Mouse (Mus musculus): ENCODE results near the gene Arhgap23.

The Arhgap23 gene

DNA sequence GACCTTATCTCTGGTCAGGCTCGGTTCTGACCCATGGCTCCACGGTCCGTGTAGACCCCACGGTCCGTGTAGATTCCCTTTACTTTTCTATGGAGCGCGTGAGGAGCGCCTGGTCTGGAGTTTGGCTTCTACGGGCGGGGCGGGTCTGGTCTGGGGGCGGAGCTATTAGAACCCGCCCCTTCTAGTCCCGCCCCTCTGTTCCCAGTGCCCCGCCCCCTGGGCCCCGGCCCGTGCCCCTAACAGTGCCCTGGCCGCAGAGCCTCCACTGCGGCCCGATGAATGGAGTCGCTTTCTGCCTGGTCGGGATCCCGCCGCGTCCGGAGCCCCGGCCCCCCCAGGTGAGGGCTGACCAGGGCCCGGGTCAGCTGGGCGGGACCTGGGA is at the start of gene Arhgap23:
TSS of gene Arhgap23 (plus strand) at position 204 of the 382 bp plus-strand sequence.
- no peak for DNase-seq (ENCODE audit: extremely low read depth, low read depth, low spot score)

GRCm38 (mm10) chr11:97365556-97365955 is 49.8 kb upstream of the Arhgap23 start:
- no peak for DNase-seq (ENCODE audit: extremely low read depth, low read depth, low spot score)

- no peak for DNase-seq (ENCODE audit: extremely low read depth, low read depth, low spot score)
Observed at GRCm38 (mm10) chr11:97368501-97368900, 46.8 kb upstream of the Arhgap23 start.

GRCm38 (mm10) chr11:97370329-97371091 is 44.8 kb upstream of the Arhgap23 start:
- DNase-seq (ENCODE audit: extremely low read depth, low read depth, low spot score), result no peak

DNA sequence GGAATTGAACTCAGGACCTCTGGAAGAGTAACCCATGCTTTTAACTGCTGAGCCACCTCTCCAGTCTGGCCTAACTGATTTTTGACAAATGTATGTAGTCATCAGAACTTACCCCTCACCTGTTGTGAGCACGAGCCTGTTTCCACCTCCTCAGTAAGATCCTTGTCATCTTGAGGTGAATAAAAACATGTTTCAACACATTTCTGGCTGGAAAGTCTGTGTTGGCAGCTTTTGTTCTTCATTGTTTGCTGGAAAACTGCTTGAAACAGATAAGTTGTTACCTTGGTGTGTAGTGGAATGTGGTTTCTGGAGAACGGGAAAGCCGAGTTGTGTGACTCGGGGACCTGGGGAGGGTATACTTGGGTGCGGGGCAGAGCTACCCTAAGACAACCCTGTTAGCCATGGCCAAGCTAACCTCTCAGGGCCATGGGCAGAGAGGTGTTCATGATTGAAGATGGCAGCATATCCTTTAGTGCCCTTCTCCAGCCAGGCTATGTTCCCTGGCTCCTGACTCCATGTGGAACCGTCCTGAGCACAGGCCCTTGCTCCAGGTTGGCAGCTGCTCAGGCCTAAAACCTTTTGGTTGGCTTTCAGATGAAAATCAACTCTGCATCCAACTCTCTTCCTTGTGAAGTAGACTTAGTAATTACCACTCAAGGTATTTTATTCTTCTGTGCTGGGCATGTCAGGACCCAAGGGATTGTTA is 43.0 kb upstream of the Arhgap23 start:
- peak; percentile 88 for DNase-seq (ENCODE audit: extremely low read depth, low read depth, low spot score)

DNA sequence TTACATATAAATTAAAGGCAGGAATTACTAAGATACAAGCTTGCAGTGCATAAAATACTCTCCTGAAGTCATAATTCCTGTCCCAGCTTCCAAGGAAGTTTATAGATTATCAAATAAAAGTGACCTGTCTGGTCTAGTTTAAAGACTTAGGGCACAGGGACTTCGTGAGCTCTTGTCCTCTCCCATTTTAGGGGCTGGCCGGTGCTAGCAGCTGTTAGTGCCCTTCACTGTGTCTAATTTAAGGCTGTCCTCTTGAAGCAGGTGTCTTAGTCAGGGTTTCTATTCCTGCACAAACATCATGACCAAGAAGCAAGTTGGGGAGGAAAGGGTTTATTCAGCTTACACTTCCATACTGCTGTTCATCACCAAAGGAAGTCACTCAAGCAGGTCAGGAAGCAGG is 41.9 kb upstream of the Arhgap23 start:
- no peak for DNase-seq (ENCODE audit: extremely low read depth, low read depth, low spot score)

DNA sequence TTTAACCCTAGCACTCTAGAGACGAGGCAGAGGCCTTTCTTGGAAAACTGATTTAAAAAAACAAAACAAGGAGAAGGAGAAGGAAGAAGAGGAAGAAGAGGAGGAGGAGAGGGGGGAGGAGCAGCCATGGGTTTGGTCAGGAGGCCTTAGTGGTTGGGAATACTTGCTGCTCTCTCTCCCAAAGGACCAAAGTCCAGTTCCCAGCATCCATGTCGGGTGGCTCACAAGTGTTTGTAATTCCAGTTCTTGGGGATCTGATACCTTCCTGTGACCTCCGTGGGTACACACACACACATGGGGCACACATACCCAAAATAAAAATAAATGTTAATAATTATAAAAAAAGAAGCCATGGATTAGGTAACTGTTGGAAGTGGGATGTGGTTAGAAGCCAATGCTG is 35.3 kb upstream of the Arhgap23 start:
- DNase-seq (ENCODE audit: extremely low read depth, low read depth, low spot score), result no peak

GRCm38 (mm10) chr11:97383017-97383416 is 32.3 kb upstream of the Arhgap23 start:
- DNase-seq (ENCODE audit: extremely low read depth, low read depth, low spot score), result no peak

DNA sequence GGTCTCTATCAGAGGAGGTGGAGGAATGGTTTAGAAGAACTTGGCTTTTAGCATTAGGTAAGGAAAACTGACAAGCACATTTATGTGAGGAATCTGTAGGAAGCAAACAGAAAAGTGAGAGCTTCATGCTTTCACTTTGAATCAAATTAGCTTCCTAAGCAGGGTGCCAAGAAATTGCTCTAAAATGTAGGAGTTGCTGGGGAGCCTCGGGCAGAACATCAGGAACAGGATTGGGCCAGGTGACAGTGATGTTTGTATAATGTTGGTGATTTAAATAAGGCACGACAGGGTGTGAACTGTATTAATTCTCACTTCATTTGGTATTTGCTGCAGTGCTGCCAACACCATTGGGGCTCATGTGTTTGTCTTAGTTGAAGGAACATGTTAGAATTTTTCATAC is 31.6 kb upstream of the Arhgap23 start:
- DNase-seq (ENCODE audit: extremely low read depth, low read depth, low spot score), result no peak

GRCm38 (mm10) chr11:97387811-97388210 is 27.5 kb upstream of the Arhgap23 start:
- DNase-seq (ENCODE audit: extremely low read depth, low read depth, low spot score), result no peak

DNA sequence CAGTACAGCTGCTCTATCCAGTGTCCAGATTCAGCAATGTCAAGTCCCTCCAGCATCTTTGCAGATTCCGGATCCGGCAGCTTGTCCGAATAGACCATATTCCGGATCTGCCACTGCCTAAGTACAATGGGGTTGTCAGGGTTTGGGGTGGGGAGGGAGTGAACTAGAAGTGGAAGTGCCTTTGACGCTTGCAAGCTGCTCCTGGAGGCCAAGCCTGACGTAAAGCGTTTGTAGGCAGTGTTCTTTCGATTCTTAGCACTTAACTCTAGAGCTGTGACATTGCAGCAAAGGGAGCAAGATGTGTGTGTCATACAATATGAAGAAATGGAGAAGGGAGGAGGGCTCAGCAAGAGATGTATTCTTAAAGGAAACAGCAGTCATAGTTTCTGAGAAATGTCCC is 26.2 kb upstream of the Arhgap23 start:
- no peak for DNase-seq (ENCODE audit: extremely low read depth, low read depth, low spot score)

DNA sequence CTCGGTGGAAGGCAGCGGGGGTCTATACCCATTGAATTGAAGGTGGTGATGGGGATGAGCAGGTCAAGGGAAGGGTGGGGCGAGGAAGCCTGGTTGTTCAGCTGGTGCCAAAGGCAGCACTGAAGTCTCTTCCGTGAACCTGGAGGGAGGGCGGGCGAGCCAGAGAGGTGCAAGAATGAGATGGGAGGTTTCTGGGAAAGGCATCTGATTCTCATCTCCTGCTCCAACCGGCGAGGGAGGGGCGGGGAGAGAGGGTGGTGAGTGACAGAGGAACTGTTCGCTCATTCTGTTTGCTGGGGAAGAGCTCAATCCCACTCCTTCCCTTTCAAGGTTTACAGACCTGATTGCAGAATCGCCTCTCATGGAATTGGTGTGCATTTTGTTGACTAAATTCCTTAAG is 21.7 kb upstream of the Arhgap23 start:
- DNase-seq (ENCODE audit: extremely low read depth, low read depth, low spot score), result no peak

DNA sequence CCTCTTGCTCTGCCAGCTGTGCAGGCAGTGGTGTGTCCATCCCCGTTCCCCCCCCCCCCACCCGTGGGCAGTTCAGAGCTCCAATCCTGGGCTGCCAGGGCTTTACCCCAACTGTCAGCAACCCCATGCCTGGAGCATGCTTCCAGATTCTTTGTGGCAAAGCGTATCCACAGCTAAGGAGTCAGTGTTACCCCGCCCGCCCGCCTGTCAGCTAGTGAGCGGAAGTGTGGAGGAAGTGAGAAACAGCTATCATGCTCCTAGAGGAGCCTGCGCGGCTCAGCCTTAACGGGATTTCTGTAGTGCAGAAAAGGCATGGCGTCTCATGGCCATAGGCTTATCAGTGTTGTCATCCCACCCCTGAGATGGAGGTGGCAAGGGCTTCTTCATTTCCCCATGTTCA is 21.2 kb upstream of the Arhgap23 start:
- no peak for DNase-seq (ENCODE audit: extremely low read depth, low read depth, low spot score)

- DNase-seq (ENCODE audit: extremely low read depth, low read depth, low spot score), result no peak
Observed at GRCm38 (mm10) chr11:97398506-97398905, 16.8 kb upstream of the Arhgap23 start.

DNA sequence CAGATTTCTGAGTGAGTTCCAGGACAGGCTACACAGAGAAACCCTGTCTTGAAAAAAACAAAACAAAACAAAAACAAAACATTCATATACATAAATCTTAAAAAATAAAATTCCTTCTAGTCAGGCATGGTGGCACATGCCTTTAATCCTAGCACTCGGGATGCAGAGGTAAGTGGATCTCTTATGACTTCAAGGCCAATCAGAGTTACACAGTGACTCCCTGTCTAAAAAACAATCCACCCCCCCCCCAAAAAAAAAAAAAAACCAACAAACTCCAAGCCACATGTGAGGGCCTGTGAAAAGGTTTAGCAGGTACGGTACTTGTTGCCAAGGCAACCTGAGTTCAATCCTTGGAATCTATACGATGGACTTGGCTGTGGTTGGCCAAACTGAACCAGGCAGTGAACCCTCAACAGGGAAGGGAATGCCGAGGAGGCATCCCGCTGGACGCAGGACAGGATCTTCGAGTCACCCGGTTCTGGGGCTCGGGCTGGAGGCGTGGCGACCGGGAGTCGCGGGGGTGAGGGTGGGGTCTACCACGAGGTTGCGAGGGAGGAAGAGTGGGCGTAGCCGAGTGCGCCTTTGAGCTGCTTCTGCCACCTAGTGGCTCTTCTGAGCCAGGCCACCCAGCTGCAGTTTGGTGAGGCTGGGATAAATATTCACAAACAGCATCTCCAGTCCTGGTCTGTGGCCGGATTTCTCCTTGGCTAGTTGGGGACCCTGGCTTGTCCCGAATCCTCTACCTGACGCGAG is 15.2 kb upstream of the Arhgap23 start:
- no peak for DNase-seq (ENCODE audit: extremely low read depth, low read depth, low spot score)

DNA sequence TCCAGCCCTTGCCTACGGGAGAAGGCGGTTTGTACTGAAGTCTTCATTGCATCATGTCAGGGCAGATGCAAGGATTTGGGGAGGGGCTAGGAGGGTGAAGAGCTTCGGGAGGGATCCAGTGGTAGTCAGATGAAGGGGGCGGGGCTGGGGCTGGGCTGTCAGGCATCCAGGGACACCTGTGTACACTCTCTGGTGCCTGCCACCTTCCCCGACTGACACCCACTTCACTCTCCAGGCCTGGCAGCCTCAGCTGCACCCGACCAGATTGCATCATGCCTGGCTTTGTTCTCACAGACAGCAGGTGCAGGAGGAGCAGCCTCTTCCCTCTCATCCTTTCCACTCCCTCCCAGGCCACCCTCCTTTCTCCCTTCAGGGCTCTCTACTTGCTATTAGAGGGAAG is 14.3 kb upstream of the Arhgap23 start:
- DNase-seq (ENCODE audit: extremely low read depth, low read depth, low spot score), result no peak

GRCm38 (mm10) chr11:97401686-97402435 is 13.5 kb upstream of the Arhgap23 start:
- DNase-seq (ENCODE audit: extremely low read depth, low read depth, low spot score), result no peak

DNA sequence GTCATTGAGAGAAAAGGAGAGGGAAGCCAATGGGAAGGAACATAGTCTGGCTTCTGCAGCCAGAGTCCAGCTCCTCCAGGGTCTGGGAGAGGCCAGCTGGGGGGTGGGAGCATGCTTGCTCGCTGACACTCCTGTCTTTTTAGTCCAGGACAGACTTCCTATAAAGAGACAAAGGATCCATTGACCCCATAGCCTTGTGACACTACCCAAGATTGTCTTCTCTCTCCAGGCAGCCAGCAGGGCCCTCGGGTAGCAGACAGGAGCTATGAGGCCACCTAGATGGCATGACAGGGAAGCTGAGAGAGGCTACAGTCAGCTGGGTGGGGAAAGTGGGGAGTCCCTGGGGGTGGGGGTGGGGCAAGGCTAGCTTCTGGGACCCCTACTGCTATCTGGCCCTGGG is 12.6 kb upstream of the Arhgap23 start:
- no peak for DNase-seq (ENCODE audit: extremely low read depth, low read depth, low spot score)

- DNase-seq (ENCODE audit: extremely low read depth, low read depth, low spot score), result no peak
Observed at GRCm38 (mm10) chr11:97403614-97404183, 11.6 kb upstream of the Arhgap23 start.

GRCm38 (mm10) chr11:97404184-97404760 is 11.1 kb upstream of the Arhgap23 start:
- no peak for DNase-seq (ENCODE audit: extremely low read depth, low read depth, low spot score)

Measured in fat pad, adult 2 months (tissue).